Mouse (Mus musculus) kidney, adult 9 months (tissue): ENCODE results near the gene Krt35.

Experiments used
- DNase-seq: peaks from one replicate; pipeline ENCODE4 v3.0.0; 2022

Krt35 gene

GRCm38 (mm10) chr11:100096141-100096540 lies at the start of gene Krt35:
Gene Krt35, minus strand, starts transcription at chr11:100096241.
- DNase-seq: no peak

- DNase-seq: peak; percentile 7
Measured at GRCm38 (mm10) chr11:100145104-100145503, 49.1 kb upstream of the Krt35 start.

GRCm38 (mm10) chr11:100140966-100141365 lies 44.9 kb upstream of the Krt35 start:
- DNase-seq: peak; percentile 7

- no peak for DNase-seq
Measured at GRCm38 (mm10) chr11:100139391-100139790, 43.4 kb upstream of the Krt35 start.

- no peak for DNase-seq
Measured at GRCm38 (mm10) chr11:100138809-100139208, 42.8 kb upstream of the Krt35 start.

GRCm38 (mm10) chr11:100137693-100138092 lies 41.7 kb upstream of the Krt35 start:
- DNase-seq: no peak

GRCm38 (mm10) chr11:100136559-100136958 lies 40.5 kb upstream of the Krt35 start:
- no peak for DNase-seq

- DNase-seq: no peak
Measured at GRCm38 (mm10) chr11:100135731-100136130, 39.7 kb upstream of the Krt35 start, which contains the start of gene Krt15. Gene Krt15, minus strand, starts transcription at chr11:100135928.

GRCm38 (mm10) chr11:100124901-100125300 lies 28.9 kb upstream of the Krt35 start:
- no peak for DNase-seq

- DNase-seq: no peak
Measured at GRCm38 (mm10) chr11:100121466-100121865, 25.4 kb upstream of the Krt35 start, which contains the start of gene Krt13. Gene Krt13, minus strand, starts transcription at chr11:100121566.

GRCm38 (mm10) chr11:100120331-100120730 lies 24.3 kb upstream of the Krt35 start:
- DNase-seq: no peak

GRCm38 (mm10) chr11:100113742-100114029 lies 17.6 kb upstream of the Krt35 start:
- DNase-seq: no peak

GRCm38 (mm10) chr11:100112935-100113741 lies 17.1 kb upstream of the Krt35 start:
- DNase-seq: no peak

- no peak for DNase-seq
Measured at GRCm38 (mm10) chr11:100105576-100106122, 9.6 kb upstream of the Krt35 start, which contains the start of gene Krt36. Gene Krt36, minus strand, starts transcription at chr11:100105626.

- DNase-seq: no peak
Measured at GRCm38 (mm10) chr11:100102693-100103429, 6.8 kb upstream of the Krt35 start.

GRCm38 (mm10) chr11:100100391-100100790 lies 4.3 kb upstream of the Krt35 start:
- no peak for DNase-seq

- DNase-seq: no peak
Measured at GRCm38 (mm10) chr11:100097819-100098218, 1.8 kb upstream of the Krt35 start.

- no peak for DNase-seq
Measured at GRCm38 (mm10) chr11:100088378-100089025, 7.5 kb downstream of the Krt35 start.

GRCm38 (mm10) chr11:100087861-100088260 lies 8.2 kb downstream of the Krt35 start, which contains the start of gene Krt32:
Gene Krt32, minus strand, starts transcription at chr11:100088226.
- DNase-seq: no peak

GRCm38 (mm10) chr11:100073873-100074272 lies 22.2 kb downstream of the Krt35 start:
- DNase-seq: no peak

GRCm38 (mm10) chr11:100067293-100068036 lies 28.6 kb downstream of the Krt35 start:
- no peak for DNase-seq

- DNase-seq: no peak
Measured at GRCm38 (mm10) chr11:100066236-100067010, 29.6 kb downstream of the Krt35 start.
